Mouse (Mus musculus) forebrain, embryonic 12.5 days (tissue): ENCODE results near the gene Zfp113. TPM values are rescaled to one million over a fixed set of nuclear protein-coding genes. Genes with fewer than 3 reads are reported as not detected.

ENCODE experiments used
- microRNA counts: library from miRNA; unstranded; fragments of <30 nt; microRNA quantifications from one replicate; lab custom pipeline; 2017
- microRNA-seq: library from miRNA; unstranded; fragments of <30 nt; microRNA quantifications from one replicate; pipeline ENCODE4, GENCODE M21; 2017
- polyA plus RNA-seq: library from polyadenylated mRNA; unstranded; fragments of >200 nt; fragmentation: Nextera tagmentation; extraction: Ambion mirVana; gene quantifications from 2 replicates; pipeline ENCODE4 v1.2.1, GENCODE M21; 2016

Zfp113 gene
- polyA plus RNA-seq, 1 experiment from 2014 or later, result 43.9 TPM

MicroRNA genes within 50 kb of the gene (microRNA counts, 519-probe panel; counts per million panel counts)
- microRNA mmu-miR-106b (lab: Ali Mortazavi, UCI) (5,621 counts per million, percentile 77 among the panel's probes with 10 or more counts), microRNA mmu-miR-25 (lab: Ali Mortazavi, UCI) (8,108 counts per million, percentile 98 among the panel's probes with 10 or more counts), microRNA mmu-miR-93 (lab: Ali Mortazavi, UCI) (6,019 counts per million, percentile 82 among the panel's probes with 10 or more counts)

Small RNA genes lying within 50 kb of the gene (microRNA-seq; reads per million reads assigned to microRNA genes)
- gene Mir106b (17,357 reads per million, percentile 97 among the genes with 10 or more reads in this experiment), gene Mir25 (1,077 reads per million, percentile 78 among the genes with 10 or more reads in this experiment), gene Mir93 (23,420 reads per million, percentile 98 among the genes with 10 or more reads in this experiment)

Other genes with a start within 250 kb of the Zfp113 start
- gene Cyp3a13, start 234.1 kb downstream of the Zfp113 start, polyA plus RNA-seq, result not detected in 2 replicates
- not detected in 2 replicates for gene Gjc3, start 192.6 kb downstream of the Zfp113 start, polyA plus RNA-seq
- gene Azgp1, start 174.2 kb downstream of the Zfp113 start, polyA plus RNA-seq, result not detected in 2 replicates
- not detected in 2 replicates for gene Smok3a, start 134.5 kb downstream of the Zfp113 start, polyA plus RNA-seq
- gene Smok3b, start 134.3 kb downstream of the Zfp113 start, polyA plus RNA-seq, result not detected in 2 replicates
- not detected in 2 replicates for gene Smok3c, start 102.5 kb downstream of the Zfp113 start, polyA plus RNA-seq
- 36.2 and 39.4 TPM in 2 replicates for gene Zkscan1, start 70.7 kb downstream of the Zfp113 start, polyA plus RNA-seq
- gene Zscan21, start 38.8 kb downstream of the Zfp113 start, polyA plus RNA-seq, result 101 and 103 TPM in 2 replicates
- gene Cops6, start 5.3 kb upstream of the Zfp113 start, polyA plus RNA-seq, result 274 and 282 TPM in 2 replicates
- 24.6 and 27.5 TPM in 2 replicates for gene Ap4m1, start 16.3 kb upstream of the Zfp113 start, polyA plus RNA-seq
- gene Mcm7, start 16.7 kb upstream of the Zfp113 start, polyA plus RNA-seq, result 313 and 320 TPM in 2 replicates
- 133 and 137 TPM in 2 replicates for gene Taf6, start 31.7 kb upstream of the Zfp113 start, polyA plus RNA-seq
- gene Cnpy4, start 31.7 kb upstream of the Zfp113 start, polyA plus RNA-seq, result 44.3 and 47.8 TPM in 2 replicates
- gene Mblac1, start 38.6 kb upstream of the Zfp113 start, polyA plus RNA-seq, result 9.5 and 11.1 TPM in 2 replicates
- not detected in 2 replicates for gene Nxpe5, start 70.2 kb upstream of the Zfp113 start, polyA plus RNA-seq
- gene Lamtor4, start 99.7 kb upstream of the Zfp113 start, polyA plus RNA-seq, result 42.3 and 47.3 TPM in 2 replicates
- 14.0 and 16.0 TPM in 2 replicates for gene BC037034, start 108.3 kb upstream of the Zfp113 start, polyA plus RNA-seq
- 3.3 and 3.9 TPM in 2 replicates for gene Gal3st4, start 117.1 kb upstream of the Zfp113 start, polyA plus RNA-seq
- 0.10 and 0.19 TPM in 2 replicates for gene Gm43720, start 124.2 kb upstream of the Zfp113 start, polyA plus RNA-seq
- gene Gpc2, start 124.3 kb upstream of the Zfp113 start, polyA plus RNA-seq, result 121 and 140 TPM in 2 replicates
- gene Stag3, start 124.5 kb upstream of the Zfp113 start, polyA plus RNA-seq, result 4.3 and 5.2 TPM in 2 replicates
- not detected in 2 replicates for gene Pvrig, start 186.2 kb upstream of the Zfp113 start, polyA plus RNA-seq